Mouse (Mus musculus) splenic B cell, adult 2 months (primary cell): ENCODE data around the gene Fgfr1op.
A peak's percentile ranks its signal among the peaks of the same experiment; 100 is the strongest.
"Not testable (repeated sequence)": the region's sequence is repeated elsewhere in the genome, so short reads cannot be mapped to it uniquely, and the experiment has no call there.

Source experiments
- DNase-seq: peaks from one replicate; pipeline ENCODE4 v3.0.0-alpha.2; 2011; ENCODE audit warnings: low read depth, low spot score
- H3K27me3 ChIP-seq: 2 replicates; pipeline ENCODE4 v1.6.1; 2012; ENCODE audit warnings: mild to moderate bottlenecking, low read length, moderate library complexity, mixed read lengths; ENCODE audit not compliant: control insufficient read depth, poor library complexity, insufficient read depth, severe bottlenecking
- H3K36me3 ChIP-seq: 2 replicates; pipeline ENCODE4 v1.6.1; 2012; ENCODE audit warnings: mild to moderate bottlenecking, low read length, moderate library complexity, mixed read lengths; ENCODE audit not compliant: control insufficient read depth, poor library complexity, insufficient read depth, severe bottlenecking

The Fgfr1op gene

GRCm38 (mm10) chr17:8164701-8165607, at the start of gene Fgfr1op:
Fgfr1op (plus strand) TSS chr17:8165501.
- H3K27me3 ChIP-seq, H3K36me3 ChIP-seq: not testable (repeated sequence)
- DNase-seq: peak; percentile 14

- peak; percentile 3 for DNase-seq
- H3K27me3 ChIP-seq, H3K36me3 ChIP-seq: not testable (repeated sequence)
Observed at GRCm38 (mm10) chr17:8116378-8116777, 48.9 kb upstream of the Fgfr1op start.

GRCm38 (mm10) chr17:8116928-8117327, 48.4 kb upstream of the Fgfr1op start:
- not testable (repeated sequence) for H3K27me3 ChIP-seq, DNase-seq, H3K36me3 ChIP-seq

- not testable (repeated sequence) for H3K36me3 ChIP-seq, H3K27me3 ChIP-seq, DNase-seq
Observed at GRCm38 (mm10) chr17:8122974-8123373, 42.3 kb upstream of the Fgfr1op start.

- H3K36me3 ChIP-seq, H3K27me3 ChIP-seq, DNase-seq: not testable (repeated sequence)
Observed at GRCm38 (mm10) chr17:8124586-8124985, 40.7 kb upstream of the Fgfr1op start.

- DNase-seq, H3K27me3 ChIP-seq, H3K36me3 ChIP-seq: not testable (repeated sequence)
Observed at GRCm38 (mm10) chr17:8128326-8128993, 36.8 kb upstream of the Fgfr1op start.

GRCm38 (mm10) chr17:8129578-8129977, 35.7 kb upstream of the Fgfr1op start:
- DNase-seq, H3K36me3 ChIP-seq: not testable (repeated sequence)

GRCm38 (mm10) chr17:8130849-8131248, 34.5 kb upstream of the Fgfr1op start:
- H3K27me3 ChIP-seq, DNase-seq, H3K36me3 ChIP-seq: not testable (repeated sequence)

More at GRCm38 (mm10) chr17:8129578-8129977, 35.7 kb upstream of the Fgfr1op start:
- H3K27me3 ChIP-seq: not testable (repeated sequence)

- not testable (repeated sequence) for H3K27me3 ChIP-seq, DNase-seq, H3K36me3 ChIP-seq
Observed at GRCm38 (mm10) chr17:8138116-8138515, 27.2 kb upstream of the Fgfr1op start.

- DNase-seq, H3K36me3 ChIP-seq, H3K27me3 ChIP-seq: not testable (repeated sequence)
Observed at GRCm38 (mm10) chr17:8140210-8140609, 25.1 kb upstream of the Fgfr1op start.

GRCm38 (mm10) chr17:8143802-8144673, 21.3 kb upstream of the Fgfr1op start:
- H3K27me3 ChIP-seq, H3K36me3 ChIP-seq: not testable (repeated sequence)
- peak; percentile 15 for DNase-seq

- not testable (repeated sequence) for H3K36me3 ChIP-seq, H3K27me3 ChIP-seq, DNase-seq
Observed at GRCm38 (mm10) chr17:8146931-8147330, 18.4 kb upstream of the Fgfr1op start.

- H3K36me3 ChIP-seq, H3K27me3 ChIP-seq: not testable (repeated sequence)
- peak; percentile 45 for DNase-seq
Observed at GRCm38 (mm10) chr17:8147439-8148316, 17.6 kb upstream of the Fgfr1op start, which contains the start of the genes Gm49673 and Rnaset2a. Gm49673 (minus strand) TSS chr17:8147788. Rnaset2a (minus strand) TSS chr17:8148097.

- not testable (repeated sequence) for H3K36me3 ChIP-seq, DNase-seq, H3K27me3 ChIP-seq
Observed at GRCm38 (mm10) chr17:8155010-8155409, 10.3 kb upstream of the Fgfr1op start.
